Mouse (Mus musculus) megakaryocyte progenitor cell, adult 5-6 weeks (primary cell): ENCODE results near the gene Csde1. TPM values are rescaled to one million over a fixed set of nuclear protein-coding genes. Genes with fewer than 3 reads are reported as not detected.
A peak's percentile ranks its signal among the peaks of the same experiment; 100 is the strongest.

Source experiments
- ATAC-seq: replicated peaks from 2 replicates; pipeline ENCODE4 v1.8.0; 2016; ENCODE audit warnings: mild to moderate bottlenecking, moderate TSS enrichment, inconsistent platforms; ENCODE audit not compliant: poor library complexity
- total RNA-seq, 2 experiments: library from RNA; stranded (forward) in 1 of 2; stranded (reverse) in 1 of 2; fragments of 157-497, 149-512 nt in 1 of 2; fragments of 200-1000 nt in 1 of 2; gene quantifications; 2 replicates each; pipeline versions ENCODE4 v1.2.3 to v1.2.4; 2015 to 2017

Gene Csde1
- total RNA-seq, 2 experiments from 2014 or later: 297 to 545 TPM

DNA sequence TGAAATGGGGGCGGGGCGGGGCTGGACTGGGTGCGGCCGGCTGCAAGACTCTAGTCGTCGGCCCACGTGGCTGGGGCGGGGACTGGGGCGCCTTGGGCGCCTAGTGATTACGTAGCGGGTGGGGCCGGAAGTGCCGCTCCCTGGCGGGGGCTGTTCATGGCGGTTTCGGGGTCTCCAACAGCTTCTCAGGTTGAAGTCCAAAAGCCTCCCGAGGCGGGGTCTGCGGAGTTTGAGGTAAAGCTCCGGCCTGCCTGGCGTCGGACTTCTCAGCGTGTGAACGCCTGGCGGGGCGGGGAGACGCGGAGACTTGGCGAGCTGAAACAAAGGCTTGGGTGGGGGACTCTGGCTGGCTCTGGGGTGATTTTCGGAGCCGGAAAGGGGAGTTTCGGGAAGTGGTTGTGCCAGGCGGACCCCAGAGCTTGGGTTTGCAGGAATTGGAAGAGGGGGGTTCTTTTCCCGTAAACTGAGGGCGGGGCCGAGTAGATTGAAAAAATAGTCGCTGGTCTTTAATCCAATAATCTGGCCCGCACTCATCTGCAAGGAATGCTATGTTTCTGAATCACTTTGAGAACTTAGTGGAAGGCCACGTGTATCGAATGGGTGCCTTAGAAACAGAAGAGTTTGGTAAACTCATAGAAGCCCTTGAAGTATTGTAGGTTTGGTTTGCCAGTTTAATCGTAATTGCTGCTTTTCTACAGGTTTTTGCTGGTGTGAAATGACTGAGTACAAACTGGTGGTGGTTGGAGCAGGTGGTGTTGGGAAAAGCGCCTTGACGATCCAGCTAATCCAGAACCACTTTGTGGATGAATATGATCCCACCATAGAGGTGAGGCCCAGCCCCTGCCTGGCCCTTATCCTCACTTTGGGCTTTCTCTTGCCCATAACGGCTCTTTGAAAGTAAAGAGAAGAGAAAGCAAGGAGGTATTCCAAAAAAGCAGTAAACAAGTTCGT lies 38.3 kb downstream of the Csde1 start, which contains the start of gene Nras:
Gene Nras (plus strand): TSS at position 79 of the 951 bp plus-strand sequence.
- ATAC-seq: peak; percentile 99

DNA sequence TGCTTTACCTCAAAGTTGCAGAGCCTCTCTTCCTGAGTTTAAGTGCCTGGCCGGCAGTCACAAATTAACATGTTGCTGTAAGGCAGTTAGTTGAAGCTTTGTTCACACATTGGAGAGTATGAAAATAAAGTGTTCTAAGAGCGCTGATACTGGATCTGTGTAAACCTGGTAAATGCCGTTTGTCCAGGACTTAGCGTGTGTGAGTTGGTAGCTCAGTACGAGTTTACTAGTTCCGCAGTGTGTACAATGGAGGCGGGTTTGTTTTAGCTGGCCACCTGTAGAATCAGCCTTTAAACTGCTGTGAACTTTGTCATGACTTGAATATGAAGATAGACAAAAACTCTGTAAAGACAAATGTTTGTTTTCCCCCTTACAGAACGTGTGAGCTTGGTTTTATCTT lies 46.7 kb downstream of the Csde1 start:
- no peak for ATAC-seq

DNA sequence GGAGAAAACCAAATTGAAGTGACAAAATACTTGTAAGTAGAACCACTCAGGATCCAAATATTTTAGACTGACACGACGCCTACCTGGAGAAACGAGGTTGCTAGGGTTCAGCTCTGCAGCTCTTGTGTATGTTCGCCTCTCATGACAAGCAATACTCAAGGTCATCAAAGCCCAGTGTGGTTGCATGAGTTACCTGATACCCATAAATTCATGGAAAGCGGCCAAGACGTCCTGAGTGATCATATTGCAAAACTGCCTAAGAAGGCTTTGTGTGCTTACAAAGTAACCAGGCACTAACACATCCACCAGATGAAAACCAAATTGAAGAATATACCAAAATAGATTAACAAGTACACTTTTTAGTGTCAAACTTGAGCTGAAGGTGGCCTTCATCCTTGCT lies 48.7 kb downstream of the Csde1 start:
- ATAC-seq: no peak

DNA sequence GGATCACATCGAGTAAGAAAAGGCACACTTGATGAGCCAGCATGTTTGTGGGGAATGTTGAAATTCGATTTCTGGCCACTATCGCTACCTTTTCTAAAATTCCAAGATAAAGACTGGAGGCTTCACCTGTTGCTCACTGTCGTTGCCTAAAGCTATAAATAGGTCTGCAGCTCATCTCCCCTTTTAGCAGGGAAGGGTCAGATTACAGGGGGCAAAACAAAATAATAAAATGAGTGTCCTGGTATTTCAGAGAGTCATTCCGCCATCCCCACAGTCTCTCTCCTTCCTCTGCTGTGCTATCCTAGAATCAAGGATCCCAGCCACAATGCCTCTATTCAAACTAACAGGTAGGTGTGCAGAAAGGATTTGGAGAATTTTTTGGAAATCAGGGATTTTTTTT lies 53.5 kb downstream of the Csde1 start, which contains the start of gene Ampd1:
Gene Ampd1 (plus strand): TSS at position 244 of the 400 bp plus-strand sequence.
- no peak for ATAC-seq

- ATAC-seq: no peak
Measured at GRCm38 (mm10) chr3:103075871-103076270, 55.6 kb downstream of the Csde1 start.

- no peak for ATAC-seq
Measured at GRCm38 (mm10) chr3:103076476-103076875, 56.2 kb downstream of the Csde1 start.

DNA sequence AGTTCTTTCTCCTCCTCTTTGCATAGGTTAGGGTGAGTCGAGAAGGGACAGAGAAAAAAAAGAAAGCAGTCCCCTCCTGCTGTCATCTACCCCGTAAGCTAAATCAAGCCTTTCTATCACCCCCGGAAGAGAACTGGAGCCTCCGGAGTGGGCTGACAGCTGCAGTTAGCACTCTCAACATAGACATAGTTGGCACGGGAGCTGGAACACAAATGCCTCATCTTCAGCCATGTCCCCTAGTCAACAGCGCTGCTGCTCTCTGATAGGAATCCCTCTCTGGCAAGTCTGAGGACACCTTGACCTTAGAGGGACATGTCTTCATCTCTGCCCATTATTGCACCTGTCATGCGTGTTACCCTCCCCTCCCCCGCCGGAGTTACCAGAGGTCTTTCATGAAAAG lies 59.1 kb downstream of the Csde1 start:
- ATAC-seq: no peak

DNA sequence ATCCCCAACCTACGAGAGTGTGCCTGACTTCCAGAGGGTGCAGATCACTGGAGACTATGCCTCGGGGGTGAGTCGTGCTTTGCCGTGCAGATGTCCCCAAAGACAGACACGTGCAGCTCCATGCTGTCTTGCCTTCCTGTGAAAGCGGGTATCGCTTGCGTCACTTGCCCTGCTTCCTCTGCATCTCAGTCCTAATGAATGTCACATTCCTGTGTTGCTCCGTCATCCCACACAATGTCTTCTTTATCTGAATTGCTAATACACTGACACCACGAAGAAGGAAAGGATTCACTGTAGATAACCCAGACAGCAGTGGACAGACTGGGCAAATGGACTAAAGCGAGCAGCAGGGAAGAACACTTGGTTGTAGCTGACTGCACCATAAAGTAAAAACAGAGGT lies 60.8 kb downstream of the Csde1 start:
- no peak for ATAC-seq

DNA sequence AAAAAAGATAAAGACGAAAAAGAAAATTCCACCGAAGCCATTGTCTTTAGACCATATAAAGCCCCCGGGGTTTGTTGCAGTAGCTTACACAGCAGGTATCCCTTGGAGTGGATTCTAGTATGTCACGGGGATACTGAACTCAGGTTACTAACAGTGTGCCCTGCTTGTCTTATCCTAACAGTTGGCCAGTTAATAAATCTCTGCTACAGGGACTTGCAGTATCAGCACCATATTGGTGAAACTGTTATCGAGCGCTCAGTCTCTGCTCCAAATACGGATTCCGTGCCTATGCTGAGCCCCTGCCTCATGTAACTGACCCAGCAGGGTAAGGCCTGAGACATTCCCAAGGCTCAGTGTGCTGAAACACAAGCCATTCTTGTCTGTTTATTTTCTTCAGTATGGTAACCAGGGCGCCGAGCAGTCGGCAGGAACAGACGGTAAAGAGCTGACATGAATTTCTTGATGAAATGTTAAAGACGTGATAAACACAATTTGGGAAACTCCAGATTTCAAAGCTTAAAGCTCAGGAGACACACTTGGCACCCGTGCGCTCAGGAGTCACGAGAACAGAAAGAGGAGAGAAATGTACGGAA lies 61.7 kb downstream of the Csde1 start:
- no peak for ATAC-seq

DNA sequence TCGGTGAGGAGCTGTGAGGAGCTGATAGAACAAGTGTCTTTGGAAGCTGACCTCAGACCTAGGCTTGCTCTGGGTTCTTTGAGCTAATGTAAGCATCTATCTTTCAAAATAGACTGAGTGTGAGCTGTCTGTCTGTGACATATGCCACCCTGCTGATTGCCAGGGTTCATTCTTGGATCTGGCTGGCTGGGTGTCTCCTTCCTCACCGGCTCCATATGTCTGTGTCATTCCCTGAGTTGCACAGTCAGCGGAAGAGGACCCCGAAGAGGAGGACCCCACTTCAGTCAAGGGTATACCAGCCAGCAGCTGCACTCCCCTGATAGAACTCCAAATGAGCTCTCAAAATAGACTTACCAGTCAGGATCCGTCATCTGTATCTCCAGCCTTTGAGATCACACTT lies 62.5 kb downstream of the Csde1 start:
- ATAC-seq: no peak

DNA sequence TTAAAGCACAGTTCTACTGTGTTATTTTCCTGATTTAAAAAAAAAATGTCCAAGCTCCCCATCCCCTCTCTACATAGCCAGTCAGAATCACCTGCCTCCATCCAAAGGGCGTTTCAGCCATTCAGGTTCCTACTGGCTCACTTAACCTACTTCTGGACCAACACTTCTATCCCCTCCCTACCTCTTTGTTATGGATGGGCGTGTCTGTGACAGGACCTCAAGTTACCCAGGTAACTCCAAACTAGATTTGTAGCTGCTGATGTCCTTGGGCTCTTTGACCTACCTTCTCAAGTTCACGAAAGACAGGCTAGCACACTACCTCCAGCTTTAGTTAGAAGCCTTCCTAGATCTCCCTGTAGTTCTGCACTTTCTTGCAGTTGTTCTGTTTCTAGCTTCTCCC lies 65.8 kb downstream of the Csde1 start:
- ATAC-seq: no peak

DNA sequence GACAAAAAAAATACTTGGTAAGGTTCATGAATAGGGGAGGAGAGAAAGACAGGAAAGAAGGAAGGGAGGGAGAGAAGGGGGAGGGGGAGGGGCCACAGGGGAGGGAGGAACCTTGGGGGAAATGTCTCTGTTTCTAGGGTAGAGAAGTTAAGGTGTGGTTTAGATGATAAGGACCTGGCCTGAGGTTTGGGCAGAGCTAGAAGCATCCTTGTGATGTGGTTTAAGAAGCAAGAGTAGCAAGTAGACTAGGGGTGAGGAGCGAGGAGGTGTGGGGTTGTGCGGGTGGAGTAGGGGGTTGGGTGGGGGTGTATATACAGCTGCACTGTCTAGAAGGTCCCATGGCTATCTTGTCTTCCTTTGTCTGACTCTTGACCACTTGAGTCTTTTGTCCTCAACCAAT lies 71.5 kb downstream of the Csde1 start:
- ATAC-seq: no peak

DNA sequence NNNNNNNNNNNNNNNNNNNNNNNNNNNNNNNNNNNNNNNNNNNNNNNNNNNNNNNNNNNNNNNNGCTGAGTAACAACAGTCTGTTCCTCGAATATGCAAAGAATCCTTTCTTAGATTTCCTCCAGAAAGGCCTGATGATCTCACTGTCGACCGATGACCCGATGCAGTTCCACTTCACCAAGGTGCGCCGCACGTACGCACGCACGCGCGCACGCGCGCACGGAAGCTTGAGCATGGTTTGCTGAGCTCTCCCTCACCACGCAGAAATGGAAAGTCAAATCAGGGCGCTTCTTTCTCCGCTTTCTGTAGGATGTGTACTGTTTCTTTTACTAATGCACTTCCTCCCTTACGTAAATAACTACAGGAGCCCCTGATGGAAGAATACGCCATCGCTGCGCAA lies 78.4 kb downstream of the Csde1 start:
- no peak for ATAC-seq

DNA sequence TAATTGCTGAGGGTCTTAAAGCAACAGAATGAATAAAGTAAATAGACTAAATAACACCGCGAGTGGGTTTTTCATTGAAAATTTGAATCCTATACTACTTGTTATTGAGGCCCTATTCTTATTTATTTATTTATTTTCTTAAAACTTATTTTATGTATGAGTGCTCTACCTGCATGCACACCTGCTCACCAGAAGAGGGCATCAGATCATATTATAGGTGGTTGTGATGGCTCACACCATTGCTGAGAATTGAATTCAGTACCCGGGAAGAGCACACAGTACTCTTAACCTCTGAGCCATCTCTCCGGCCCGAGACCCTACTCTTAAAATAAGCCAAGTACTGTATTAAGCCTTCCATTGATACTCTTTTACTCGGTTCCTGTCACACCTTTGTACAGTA lies 79.4 kb downstream of the Csde1 start:
- ATAC-seq: peak; percentile 29; the same call in 1 of the 2 replicates

DNA sequence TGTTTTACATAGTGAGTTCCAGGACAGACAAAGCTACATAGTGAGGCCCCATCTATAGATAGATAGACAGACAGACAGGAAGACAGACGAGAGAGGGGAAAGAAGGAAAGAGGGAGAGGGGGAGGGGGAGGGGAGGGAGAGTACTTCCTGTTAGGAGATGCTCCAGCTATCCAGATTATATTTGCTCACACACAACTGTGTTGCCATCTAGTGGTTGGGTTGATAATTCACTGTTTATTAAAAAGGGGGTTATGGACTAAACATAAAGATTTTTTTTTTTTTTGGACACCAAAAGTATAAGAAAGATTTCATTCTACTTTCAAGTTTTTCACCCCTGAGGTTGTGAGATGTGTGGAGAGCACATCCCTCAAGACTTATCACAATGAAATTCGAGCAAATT lies 80.5 kb downstream of the Csde1 start:
- ATAC-seq: no peak

- no peak for ATAC-seq
Measured at GRCm38 (mm10) chr3:103101194-103101593, 81.0 kb downstream of the Csde1 start.

GRCm38 (mm10) chr3:103101909-103102308 lies 81.7 kb downstream of the Csde1 start:
- ATAC-seq: peak; percentile 12

GRCm38 (mm10) chr3:103102454-103103390 lies 82.5 kb downstream of the Csde1 start, which contains the start of gene Dennd2c:
TSS of gene Dennd2c (plus strand) at chr3:103102604.
- ATAC-seq: peak; percentile 95
